Comparison of ENCODE assay signal across 8 mouse cellular contexts in the genomic region with DNA sequence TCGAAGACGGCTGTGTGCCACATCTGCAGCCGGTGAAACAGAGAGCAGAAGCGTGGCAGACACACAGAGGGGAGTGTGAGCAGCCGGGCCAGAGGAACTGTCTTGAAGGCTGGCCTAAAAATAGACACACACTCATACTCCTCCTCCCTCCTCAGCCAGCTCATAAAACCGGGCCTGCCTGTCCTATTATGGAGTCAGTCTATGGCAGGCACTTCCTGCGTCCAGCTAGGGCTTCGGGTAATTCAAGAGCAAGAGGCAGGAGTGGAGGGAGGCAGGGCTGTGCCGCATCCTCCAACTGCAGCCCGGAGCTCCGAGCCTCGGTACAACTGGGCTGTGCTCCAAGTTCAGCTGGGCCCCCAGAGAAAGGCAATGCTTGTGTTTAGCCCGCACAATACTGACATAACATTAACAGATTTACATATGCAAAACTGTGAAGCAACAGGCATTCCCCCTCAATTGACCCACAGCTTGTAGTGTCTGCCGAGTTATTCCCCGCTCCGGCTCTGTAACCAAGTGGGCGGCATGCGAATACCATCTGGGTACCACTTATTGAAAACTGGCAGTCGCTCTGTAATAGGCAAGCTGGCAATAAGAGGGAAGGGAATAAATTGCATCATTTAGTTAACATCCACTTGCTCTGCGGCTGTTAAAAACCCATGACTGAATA. TPM values are rescaled to one million over a fixed set of nuclear protein-coding genes. Genes with fewer than 3 reads are reported as not detected.
DNase-seq lines count a peak whose midpoint lies in the region; ATAC-seq and TF ChIP-seq lines count a peak whose summit lies in the region.

No protein-coding gene starts in this region.

- H3K27ac ChIP-seq in forebrain, embryonic 11.5 days (ENCODE audit: low read depth, low read length) = no peak overlapping the region
- peak overlapping the region; percentile 97 for H3K27ac ChIP-seq in heart, embryonic 15.5 days
- H3K27ac ChIP-seq in liver, adult 2 months (replicated peaks; ENCODE audit: insufficient read depth, low read depth, low read length) = no peak overlapping the region
- H3K27ac ChIP-seq in stomach, embryonic 15.5 days = peak overlapping the region; percentile 91

- peaks cover 6% of the 10 kb centered on the region for H3K4me1 ChIP-seq in forebrain, embryonic 11.5 days (replicated peaks; ENCODE audit: control insufficient read depth, insufficient read depth, low read length)
- peaks cover 30% of the 10 kb centered on the region for H3K4me1 ChIP-seq in heart, embryonic 15.5 days (replicated peaks)
- H3K4me1 ChIP-seq in liver, adult 2 months (ENCODE audit: control insufficient read depth, insufficient read depth, low read length) = no peaks in the 10 kb centered on the region
- peaks cover 19% of the 10 kb centered on the region for H3K4me1 ChIP-seq in stomach, embryonic 15.5 days

- no peak overlapping the region for H3K4me3 ChIP-seq in forebrain, embryonic 11.5 days (ENCODE audit: low read depth, low read length)
- H3K4me3 ChIP-seq in heart, embryonic 15.5 days = peak overlapping the region; percentile 36
- no peak overlapping the region for H3K4me3 ChIP-seq in liver, adult 2 months (ENCODE audit: insufficient read depth, low read depth, low read length)
- no peak overlapping the region for H3K4me3 ChIP-seq in stomach, embryonic 15.5 days (replicated peaks)

- no peak overlapping the region for H3K4me2 ChIP-seq in forebrain, embryonic 11.5 days (ENCODE audit: low read depth, low read length, severe bottlenecking)
- peak overlapping the region; percentile 67 for H3K4me2 ChIP-seq in heart, embryonic 15.5 days
- peak overlapping the region; percentile 46 for H3K4me2 ChIP-seq in stomach, embryonic 15.5 days

- peaks cover 3% of the 10 kb centered on the region; the same call in 1 of the 2 replicates for H3K79me2 ChIP-seq in liver, adult 2 months (ENCODE audit: control insufficient read depth, insufficient read depth, low read length)

- no peaks in the 10 kb centered on the region for H3K9me3 ChIP-seq in forebrain, embryonic 11.5 days (ENCODE audit: control insufficient read depth, low read length)
- H3K9me3 ChIP-seq in heart, embryonic 15.5 days (replicated peaks) = no peaks in the 10 kb centered on the region
- no peaks in the 10 kb centered on the region for H3K9me3 ChIP-seq in stomach, embryonic 15.5 days

- TF ChIP-seq POLR2A in liver, adult 2 months (IDR thresholded peaks at IDR 0.05; ENCODE audit: extremely low read depth, insufficient read depth, low read length) = no peak

- H3K9ac ChIP-seq in forebrain, embryonic 11.5 days (ENCODE audit: low read length) = no peak overlapping the region
- H3K9ac ChIP-seq in heart, embryonic 15.5 days = peak overlapping the region; percentile 57
- H3K9ac ChIP-seq in liver, adult 2 months (ENCODE audit: low read depth, low read length) = no peak overlapping the region
- H3K9ac ChIP-seq in stomach, embryonic 15.5 days = no peak overlapping the region

- peak; percentile 90 for DNase-seq in 416B (ENCODE audit: low read depth)
- peak; percentile 88 for DNase-seq in brain, adult 2 months (ENCODE audit: low read depth, low spot score)
- DNase-seq in forebrain, embryonic 11.5 days (ENCODE audit: low spot score) = peak; percentile 65
- DNase-seq in kidney, postnatal 10 days = peak; percentile 81
- peak; percentile 41 for DNase-seq in liver, adult 2 months (ENCODE audit: extremely low read depth, low read depth, low spot score)

- H3K27me3 ChIP-seq in forebrain, embryonic 11.5 days (ENCODE audit: control insufficient read depth, insufficient read depth, low read length) = no peaks in the 10 kb centered on the region
- H3K27me3 ChIP-seq in heart, embryonic 15.5 days = no peaks in the 10 kb centered on the region
- H3K27me3 ChIP-seq in liver, adult 2 months (ENCODE audit: control insufficient read depth, insufficient read depth, low read length) = no peaks in the 10 kb centered on the region
- no peaks in the 10 kb centered on the region for H3K27me3 ChIP-seq in stomach, embryonic 15.5 days (replicated peaks)

- no peaks in the 10 kb centered on the region for H3K36me3 ChIP-seq in forebrain, embryonic 11.5 days (ENCODE audit: control insufficient read depth, insufficient read depth, low read length)
- no peaks in the 10 kb centered on the region for H3K36me3 ChIP-seq in heart, embryonic 15.5 days
- H3K36me3 ChIP-seq in liver, adult 2 months (ENCODE audit: control insufficient read depth, insufficient read depth, low read length) = peaks cover 2% of the 10 kb centered on the region; the same call in 1 of the 2 replicates
- no peaks in the 10 kb centered on the region for H3K36me3 ChIP-seq in stomach, embryonic 15.5 days

- ATAC-seq in forebrain, embryonic 11.5 days (replicated peaks; ENCODE audit: low FRiP score) = peak; percentile 71
- peak; percentile 93 for ATAC-seq in heart, embryonic 15.5 days (replicated peaks; ENCODE audit: insufficient number of reproducible peaks, insufficient read depth, low FRiP score, low read depth)
- peak; percentile 86 for ATAC-seq in monocyte, adult 5-6 weeks (replicated peaks; ENCODE audit: insufficient number of reproducible peaks, low FRiP score, low TSS enrichment, poor library complexity, severe bottlenecking)
- peak; percentile 90 for ATAC-seq in stomach, embryonic 15.5 days (ENCODE audit: insufficient read depth, low FRiP score, low read depth)

- 45% methylated on average over 20 of the region's 20 CpGs for WGBS in forebrain, embryonic 11.5 days
- 19% methylated on average over 20 of the region's 20 CpGs for WGBS in heart, embryonic 15.5 days
- WGBS in liver, adult 2 months = 76% methylated on average over 20 of the region's 20 CpGs
- 30% methylated on average over 20 of the region's 20 CpGs for WGBS in stomach, embryonic 15.5 days

- TF ChIP-seq CTCF in liver, adult 2 months (IDR thresholded peaks at IDR 0.05; ENCODE audit: low read depth, low read length) = no peak

RNA-seq across cellular contexts. Expression of gene Foxp1, which starts 37.2 kb away (rescaled TPM):
- 91.1 and 91.5 TPM in 2 replicates for polyA plus RNA-seq in forebrain, embryonic 11.5 days (2014; fragmentation: Nextera tagmentation; extraction: Ambion mirVana)
- polyA plus RNA-seq in heart, embryonic 15.5 days (2015; fragmentation: Nextera tagmentation; extraction: Ambion mirVana) = 66.8 and 77.5 TPM in 2 replicates
- total RNA-seq in liver, adult 2 months (2014; rRNA removed) = 24.8 and 35.3 TPM in 2 replicates
- 18.8 and 22.7 TPM in 2 replicates for polyA plus RNA-seq in liver, adult 2 months (2012; rRNA removed)
- total RNA-seq in monocyte, adult 5-6 weeks (2017) = 75.1 to 154 TPM (median 114 TPM) in 3 replicates
- polyA plus RNA-seq in stomach, embryonic 15.5 days (2015; fragmentation: Nextera tagmentation; extraction: Ambion mirVana) = 105 and 122 TPM in 2 replicates

Comparison
In these comparisons a context has a peak if more than half of its experiments do, and no peak if none do; other contexts are left out.
1. H3K27ac ChIP-seq: peak in heart, embryonic 15.5 days (single experiment) and stomach, embryonic 15.5 days (single experiment); none in forebrain, embryonic 11.5 days (single experiment) and liver, adult 2 months (single experiment).
2. Peak in every context shown above with its lines, with median percentiles within 50 percentile points of each other: DNase-seq and ATAC-seq.